Mouse (Mus musculus) testis, postnatal 10 days (tissue): ENCODE results near the gene Adam12.
A peak's percentile ranks its signal among the peaks of the same experiment; 100 is the strongest.

Experiments used
- DNase-seq: peaks from one replicate; pipeline ENCODE4 v3.0.0; 2021; ENCODE audit warnings: low spot score

Gene Adam12

GRCm38 (mm10) chr7:134231378-134232346 is at the start of gene Adam12:
TSS of gene Adam12 (minus strand) at chr7:134232146.
- DNase-seq = no peak

GRCm38 (mm10) chr7:134272956-134273355 is 41.0 kb upstream of the Adam12 start:
- no peak for DNase-seq

GRCm38 (mm10) chr7:134272421-134272820 is 40.5 kb upstream of the Adam12 start:
- no peak for DNase-seq

GRCm38 (mm10) chr7:134265783-134266182 is 33.8 kb upstream of the Adam12 start:
- no peak for DNase-seq

- peak; percentile 80 for DNase-seq
Measured at GRCm38 (mm10) chr7:134263146-134263906, 31.4 kb upstream of the Adam12 start.

- DNase-seq = no peak
Measured at GRCm38 (mm10) chr7:134261003-134261701, 29.2 kb upstream of the Adam12 start.

- DNase-seq = no peak
Measured at GRCm38 (mm10) chr7:134250273-134250870, 18.4 kb upstream of the Adam12 start.

- no peak for DNase-seq
Measured at GRCm38 (mm10) chr7:134248041-134248440, 16.1 kb upstream of the Adam12 start.

GRCm38 (mm10) chr7:134246624-134247023 is 14.7 kb upstream of the Adam12 start:
- DNase-seq = no peak

- no peak for DNase-seq
Measured at GRCm38 (mm10) chr7:134242773-134243172, 10.8 kb upstream of the Adam12 start.

- no peak for DNase-seq
Measured at GRCm38 (mm10) chr7:134241212-134241611, 9.3 kb upstream of the Adam12 start.

- no peak for DNase-seq
Measured at GRCm38 (mm10) chr7:134240579-134240978, 8.6 kb upstream of the Adam12 start.

- no peak for DNase-seq
Measured at GRCm38 (mm10) chr7:134238863-134239262, 6.9 kb upstream of the Adam12 start.

GRCm38 (mm10) chr7:134237356-134237755 is 5.4 kb upstream of the Adam12 start:
- DNase-seq = no peak

GRCm38 (mm10) chr7:134236727-134237126 is 4.8 kb upstream of the Adam12 start:
- no peak for DNase-seq

GRCm38 (mm10) chr7:134235552-134235951 is 3.6 kb upstream of the Adam12 start:
- DNase-seq = no peak

GRCm38 (mm10) chr7:134230708-134231107 is 1.2 kb downstream of the Adam12 start:
- DNase-seq = no peak

GRCm38 (mm10) chr7:134229899-134230298 is 2.0 kb downstream of the Adam12 start:
- DNase-seq = no peak

GRCm38 (mm10) chr7:134227773-134228455 is 4.0 kb downstream of the Adam12 start:
- no peak for DNase-seq

- DNase-seq = no peak
Measured at GRCm38 (mm10) chr7:134227101-134227500, 4.8 kb downstream of the Adam12 start.

- DNase-seq = no peak
Measured at GRCm38 (mm10) chr7:134226231-134226630, 5.7 kb downstream of the Adam12 start.
